ENCODE assay signal across 9 mouse cellular contexts in genomic region chr19:45317473-45317882, GRCm38 (mm10). TPM values are rescaled to one million over a fixed set of nuclear protein-coding genes. Genes with fewer than 3 reads are reported as not detected.
DNase-seq lines count a peak whose midpoint lies in the region; ATAC-seq and TF ChIP-seq lines count a peak whose summit lies in the region.
"Had no signal": no experiment of that assay in that cellular context is flagged by ENCODE, and none has a peak within 500 bp of the region (broad histone marks: within the 10 kb centered on the region; RNA-seq: fewer than 3 reads in every experiment).

No protein-coding gene starts in this region.

- H3K36me3 ChIP-seq in lung, embryonic 14.5 days (ENCODE audit: insufficient read depth) = no peaks in the 10 kb centered on the region
- no peaks in the 10 kb centered on the region for H3K36me3 ChIP-seq in embryonic facial prominence, embryonic 10.5 days (replicated peaks)
- no peaks in the 10 kb centered on the region for H3K36me3 ChIP-seq in hindbrain, embryonic 14.5 days (replicated peaks; ENCODE audit: control insufficient read depth, insufficient read depth)
- no peaks in the 10 kb centered on the region for H3K36me3 ChIP-seq in neural tube, embryonic 15.5 days

- 0 out of 2 replicates have a peak, but pooled peaks cover 4% of the 10 kb centered on the region for H3K4me1 ChIP-seq in lung, embryonic 14.5 days (ENCODE audit: insufficient read depth)
- H3K4me1 ChIP-seq in embryonic facial prominence, embryonic 10.5 days = peaks cover 28% of the 10 kb centered on the region
- peaks cover 19% of the 10 kb centered on the region for H3K4me1 ChIP-seq in hindbrain, embryonic 14.5 days (replicated peaks; ENCODE audit: control insufficient read depth, insufficient read depth, low read length)
- H3K4me1 ChIP-seq in neural tube, embryonic 15.5 days = peaks cover 22% of the 10 kb centered on the region

- no peak overlapping the region; the same call in 1 of the 2 replicates for H3K27ac ChIP-seq in lung, embryonic 14.5 days (ENCODE audit: low read depth)
- peak overlapping the region; percentile 74 for H3K27ac ChIP-seq in embryonic facial prominence, embryonic 10.5 days (replicated peaks)
- H3K27ac ChIP-seq in hindbrain, embryonic 14.5 days = peak overlapping the region; percentile 48
- peak overlapping the region; percentile 80 for H3K27ac ChIP-seq in neural tube, embryonic 15.5 days (replicated peaks)

- no peak overlapping the region for H3K9ac ChIP-seq in lung, embryonic 14.5 days
- H3K9ac ChIP-seq in hindbrain, embryonic 14.5 days = no peak overlapping the region
- H3K9ac ChIP-seq in neural tube, embryonic 15.5 days (replicated peaks) = no peak overlapping the region

- H3K4me2 ChIP-seq in lung, embryonic 14.5 days = peak overlapping the region; percentile 25
- H3K4me2 ChIP-seq in hindbrain, embryonic 14.5 days (replicated peaks) = no peak overlapping the region
- peak overlapping the region; percentile 20; the same call in 1 of the 2 replicates for H3K4me2 ChIP-seq in neural tube, embryonic 15.5 days

- peak; percentile 54; the same call in 1 of the 2 replicates for ATAC-seq in lung, embryonic 14.5 days (ENCODE audit: insufficient read depth)
- peak; percentile 66 for ATAC-seq in hindbrain, embryonic 14.5 days (ENCODE audit: low FRiP score)
- ATAC-seq in neural tube, embryonic 15.5 days (ENCODE audit: low FRiP score) = peak; percentile 74

- peak; percentile 62 for DNase-seq in lung, embryonic 14.5 days
- DNase-seq in lung, postnatal 4 days = no peak
- peak; percentile 46 for DNase-seq in embryonic facial prominence, embryonic 10.5 days (ENCODE audit: low spot score)
- DNase-seq in hindbrain, embryonic 14.5 days (ENCODE audit: low spot score) = peak; percentile 55
- DNase-seq in adrenal gland, adult 18-20 months (ENCODE audit: low spot score in 2 of 2) = no peak
- no peak for DNase-seq in urinary bladder, postnatal 10 days (ENCODE audit: low spot score)
- DNase-seq: cerebellum, adult 11-12 months; thymus, postnatal 25 days had no signal

- H3K9me3 ChIP-seq in lung, embryonic 14.5 days (ENCODE audit: low read depth, low read length) = no peaks in the 10 kb centered on the region
- no peaks in the 10 kb centered on the region for H3K9me3 ChIP-seq in embryonic facial prominence, embryonic 10.5 days
- no peaks in the 10 kb centered on the region for H3K9me3 ChIP-seq in hindbrain, embryonic 14.5 days (ENCODE audit: control insufficient read depth, low read length)
- H3K9me3 ChIP-seq in neural tube, embryonic 15.5 days (replicated peaks) = no peaks in the 10 kb centered on the region

- H3K27me3 ChIP-seq in lung, embryonic 14.5 days (ENCODE audit: insufficient read depth, low read length) = no peaks in the 10 kb centered on the region
- peaks cover 25% of the 10 kb centered on the region for H3K27me3 ChIP-seq in embryonic facial prominence, embryonic 10.5 days (replicated peaks; ENCODE audit: low read depth, poor library complexity, severe bottlenecking)
- H3K27me3 ChIP-seq in hindbrain, embryonic 14.5 days (ENCODE audit: control insufficient read depth, insufficient read depth, low read length) = no peaks in the 10 kb centered on the region
- no peaks in the 10 kb centered on the region for H3K27me3 ChIP-seq in neural tube, embryonic 15.5 days (replicated peaks)

- WGBS in lung, embryonic 14.5 days = 9% methylated on average over 13 of the region's 13 CpGs
- 33% methylated on average over 13 of the region's 13 CpGs for WGBS in embryonic facial prominence, embryonic 10.5 days
- 30% methylated on average over 13 of the region's 13 CpGs for WGBS in hindbrain, embryonic 14.5 days
- WGBS in neural tube, embryonic 15.5 days = 19% methylated on average over 13 of the region's 13 CpGs

- no peak overlapping the region for H3K4me3 ChIP-seq in lung, embryonic 14.5 days (ENCODE audit: low read depth, low read length)
- H3K4me3 ChIP-seq in embryonic facial prominence, embryonic 10.5 days = no peak overlapping the region
- H3K4me3 ChIP-seq in hindbrain, embryonic 14.5 days (replicated peaks; ENCODE audit: low read length) = no peak overlapping the region
- H3K4me3 ChIP-seq in neural tube, embryonic 15.5 days (replicated peaks) = no peak overlapping the region

- no peak for TF ChIP-seq CTCF in lung, embryonic 14.5 days (IDR thresholded peaks at IDR 0.05; ENCODE audit: low read depth)

RNA-seq across cellular contexts. Expression of gene Btrc, which starts 46.1 kb away (rescaled TPM):
- polyA plus RNA-seq in lung, embryonic 14.5 days (2014; fragmentation: Nextera tagmentation; extraction: Ambion mirVana) = 40.2 and 43.5 TPM in 2 replicates
- polyA plus RNA-seq in embryonic facial prominence, embryonic 10.5 days (2016; fragmentation: Nextera tagmentation; extraction: Ambion mirVana) = 52.2 and 55.4 TPM in 2 replicates
- 74.3 TPM in 2 replicates for polyA plus RNA-seq in hindbrain, embryonic 14.5 days (2014; fragmentation: Nextera tagmentation; extraction: Ambion mirVana)
- 64.8 and 68.2 TPM in 2 replicates for polyA plus RNA-seq in neural tube, embryonic 15.5 days (2015; fragmentation: Nextera tagmentation; extraction: Ambion mirVana)
- 10 to 100 TPM; 33.6 to 37.1 TPM for total RNA-seq in adrenal gland, adult 18-20 months (2021)

Comparison
In these comparisons a context has a peak if more than half of its experiments do, and no peak if none do; other contexts are left out.
1. DNase-seq: peak in lung, embryonic 14.5 days (single experiment), embryonic facial prominence, embryonic 10.5 days (single experiment) and hindbrain, embryonic 14.5 days (single experiment); none in lung, postnatal 4 days (0 of 2), adrenal gland, adult 18-20 months (0 of 2) and urinary bladder, postnatal 10 days (single experiment).
2. Peak in every context shown above with its lines, with median percentiles within 50 percentile points of each other: ATAC-seq.